Mouse (Mus musculus): Measurements from ENCODE around the gene Gm5134. TPM values are rescaled to one million over a fixed set of nuclear protein-coding genes. Genes with fewer than 3 reads are reported as not detected.

Gene Gm5134
- 0.04 and 0.10 TPM in 2 replicates for polyA plus RNA-seq (2012; rRNA removed)

DNA sequence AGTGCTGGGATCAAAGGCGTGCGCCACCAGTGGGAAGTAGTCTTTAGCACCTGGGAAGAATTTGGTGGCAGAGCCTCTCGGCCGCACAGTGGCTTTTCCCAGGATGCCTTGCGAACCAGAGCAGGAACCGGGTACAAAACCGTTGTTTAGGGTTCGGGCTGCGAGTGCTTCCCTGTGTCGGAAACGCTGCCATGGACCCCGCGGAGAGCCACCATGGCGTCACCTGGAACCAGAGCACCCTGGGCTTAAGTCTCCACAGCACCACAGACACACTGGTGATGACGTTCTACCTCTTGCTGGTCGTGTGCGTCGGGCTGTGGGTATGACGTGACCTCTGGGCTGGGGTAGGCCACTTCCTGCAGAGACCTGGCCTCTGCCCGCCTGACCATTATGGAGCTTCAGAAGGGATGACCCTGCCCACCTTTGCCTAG, at the start of gene Gm5134:
Gene Gm5134, plus strand, starts transcription at position 134 of the 431 bp plus-strand sequence.
- no peak for DNase-seq (ENCODE audit: low spot score)

DNA sequence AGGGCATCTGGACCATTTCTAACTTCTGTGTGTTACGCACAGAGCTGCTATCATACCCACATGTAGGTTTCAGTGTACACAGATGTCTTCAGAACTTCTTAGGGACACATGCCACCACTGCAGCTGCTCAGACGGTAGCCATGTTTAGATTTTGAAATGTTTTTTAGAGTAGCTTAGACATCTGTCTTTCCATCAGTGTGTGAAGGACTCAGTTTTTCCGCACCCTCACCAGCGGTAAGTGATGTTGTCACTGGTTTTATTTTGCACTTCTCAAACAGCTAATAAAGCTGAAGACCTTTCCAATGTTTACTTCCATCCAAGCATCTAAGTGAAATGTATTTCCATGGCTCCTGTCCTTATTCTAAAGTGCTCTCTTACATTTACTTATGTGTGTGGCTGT, 47.4 kb upstream of the Gm5134 start:
- DNase-seq (ENCODE audit: low spot score), result no peak

GRCm38 (mm10) chr10:75910698-75911097, 43.6 kb upstream of the Gm5134 start:
- no peak for DNase-seq (ENCODE audit: low spot score)

GRCm38 (mm10) chr10:75913013-75913589, 41.2 kb upstream of the Gm5134 start:
- DNase-seq (ENCODE audit: low spot score), result no peak

GRCm38 (mm10) chr10:75915557-75915956, 38.8 kb upstream of the Gm5134 start:
- no peak for DNase-seq (ENCODE audit: low spot score)

DNA sequence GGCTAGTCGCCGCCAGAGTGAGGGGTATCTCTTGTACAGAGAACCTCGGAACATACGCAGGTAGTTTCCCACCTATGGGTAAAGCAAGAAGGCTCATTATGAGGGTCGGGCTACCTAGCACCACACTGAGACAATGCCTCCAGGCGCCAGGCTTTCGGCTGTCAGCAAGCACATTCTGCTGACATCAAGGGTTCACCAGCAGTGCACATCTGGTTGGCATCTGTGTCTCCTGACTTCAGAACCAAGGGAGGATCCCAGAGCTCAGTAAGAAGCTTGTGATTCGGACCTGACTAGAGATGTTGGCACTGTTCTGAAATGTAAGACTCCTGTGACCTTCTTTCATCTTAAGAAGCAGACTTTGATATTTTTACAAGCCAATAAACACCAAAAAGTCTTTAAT, 37.5 kb upstream of the Gm5134 start:
- DNase-seq (ENCODE audit: low spot score), result no peak

- no peak for DNase-seq (ENCODE audit: low spot score)
These were observed 35.3 kb upstream of the Gm5134 start for GRCm38 (mm10) chr10:75919026-75919425.

- peak; percentile 87 for DNase-seq (ENCODE audit: low spot score)
These were observed 33.1 kb upstream of the Gm5134 start, which contains the start of gene Smarcb1 for GRCm38 (mm10) chr10:75921026-75921725. Smarcb1 (minus strand) TSS chr10:75921617.

GRCm38 (mm10) chr10:75921726-75922560, 32.4 kb upstream of the Gm5134 start:
- no peak for DNase-seq (ENCODE audit: low spot score)

DNA sequence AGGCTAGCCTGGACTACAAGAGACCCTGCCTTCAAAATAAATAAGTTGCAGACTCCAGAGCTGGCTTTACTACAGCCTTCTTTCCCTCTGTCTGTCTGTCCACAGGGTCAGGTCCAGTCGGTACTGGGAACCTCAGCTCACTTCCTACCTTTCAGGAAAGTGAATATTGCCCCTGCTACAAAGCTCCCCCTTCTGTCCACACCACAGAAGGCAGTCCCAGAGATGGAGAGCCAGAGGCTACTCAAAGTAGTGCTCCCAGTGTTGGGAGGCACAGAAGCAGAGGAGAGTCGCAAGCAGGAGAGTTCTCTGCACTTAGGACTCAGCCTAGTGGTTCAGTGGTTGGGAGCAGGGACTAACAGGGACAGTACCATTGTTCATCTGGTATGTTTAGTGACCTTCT, 30.0 kb upstream of the Gm5134 start:
- DNase-seq (ENCODE audit: low spot score), result no peak

DNA sequence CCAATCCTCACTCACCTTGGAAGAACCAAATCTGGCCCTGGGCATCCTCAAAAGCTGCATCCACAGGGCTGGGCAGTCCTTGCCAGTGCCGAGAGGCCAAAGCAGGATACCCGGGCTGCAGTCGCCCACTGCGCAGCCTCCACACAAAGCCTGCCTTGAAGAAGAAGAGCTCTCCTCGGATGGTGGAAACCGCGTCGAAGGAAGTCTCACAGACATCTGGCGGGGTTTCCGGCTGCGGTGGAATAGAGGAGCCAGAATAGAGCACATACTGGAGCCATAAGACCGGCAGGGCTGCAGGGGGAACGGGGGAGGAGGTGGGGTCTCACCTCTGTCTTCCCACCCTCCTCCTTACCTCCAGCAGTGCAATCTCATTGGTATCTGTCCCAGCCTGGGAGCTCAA, 27.9 kb upstream of the Gm5134 start:
- no peak for DNase-seq (ENCODE audit: low spot score)

GRCm38 (mm10) chr10:75930304-75930703, 24.0 kb upstream of the Gm5134 start:
- no peak for DNase-seq (ENCODE audit: low spot score)

DNA sequence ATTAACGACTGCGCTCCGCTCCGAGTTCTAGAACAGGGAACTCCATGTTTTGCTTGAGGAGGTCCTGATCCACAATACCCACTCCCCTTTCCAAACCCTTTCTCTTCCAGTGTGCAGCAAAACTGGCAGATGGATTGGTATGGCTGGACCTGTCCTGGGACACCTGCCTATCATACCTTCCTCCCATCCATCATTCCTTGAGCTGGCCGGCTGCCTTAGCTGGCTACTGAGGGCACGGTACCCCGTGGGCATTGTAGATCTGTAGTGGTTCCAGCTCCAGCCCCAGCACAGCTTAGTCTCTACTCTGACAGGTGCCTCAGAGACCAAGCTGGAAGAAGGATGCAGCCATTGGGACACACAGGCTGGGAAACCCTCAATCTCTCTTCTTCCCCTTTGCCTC, 23.0 kb upstream of the Gm5134 start:
- no peak for DNase-seq (ENCODE audit: low spot score)

- peak; percentile 58 for DNase-seq (ENCODE audit: low spot score)
These were observed 22.1 kb upstream of the Gm5134 start for GRCm38 (mm10) chr10:75932081-75932678.

DNA sequence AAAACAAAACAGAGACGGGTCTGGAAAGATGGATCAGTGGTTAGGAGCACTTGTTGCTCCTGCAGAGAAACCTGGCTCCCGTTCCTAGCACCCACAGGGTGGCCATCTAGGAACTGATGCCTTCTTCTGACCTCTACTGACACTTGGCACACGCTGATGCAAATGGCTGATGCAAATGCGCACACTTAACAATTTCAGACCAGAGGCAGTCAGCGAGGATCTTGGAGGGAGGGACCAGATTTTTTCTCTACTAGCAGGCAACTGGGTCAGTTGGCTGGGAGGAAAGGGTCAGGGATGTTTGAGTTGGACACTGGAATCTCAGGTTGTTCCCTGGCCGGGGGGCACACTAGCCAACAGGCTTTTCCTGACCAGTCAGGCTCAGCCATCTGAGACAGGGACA, 21.4 kb upstream of the Gm5134 start, which contains the start of gene Chchd10:
Gene Chchd10, plus strand, starts transcription at position 240 of the 400 bp plus-strand sequence.
- no peak for DNase-seq (ENCODE audit: low spot score)

DNA sequence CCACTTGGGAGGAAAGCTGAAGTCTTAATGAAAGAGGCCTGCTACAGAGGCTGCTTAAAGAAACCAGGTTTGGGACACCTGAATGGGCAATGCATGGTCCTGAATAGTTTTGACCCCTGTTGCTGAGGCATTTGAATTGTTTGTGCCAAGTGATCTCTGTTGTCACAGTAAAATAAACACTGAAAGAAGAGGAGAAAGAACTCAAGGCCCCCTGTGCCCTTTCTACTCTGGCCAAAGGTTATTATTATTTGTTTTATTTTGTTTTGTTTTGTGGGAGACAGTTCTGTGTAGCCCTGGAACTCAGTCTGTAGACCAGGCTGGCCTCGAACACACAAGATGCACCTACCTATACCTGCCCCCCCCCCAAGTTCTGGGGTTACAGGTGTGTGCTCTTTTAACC, 19.3 kb upstream of the Gm5134 start:
- no peak for DNase-seq (ENCODE audit: low spot score)

DNA sequence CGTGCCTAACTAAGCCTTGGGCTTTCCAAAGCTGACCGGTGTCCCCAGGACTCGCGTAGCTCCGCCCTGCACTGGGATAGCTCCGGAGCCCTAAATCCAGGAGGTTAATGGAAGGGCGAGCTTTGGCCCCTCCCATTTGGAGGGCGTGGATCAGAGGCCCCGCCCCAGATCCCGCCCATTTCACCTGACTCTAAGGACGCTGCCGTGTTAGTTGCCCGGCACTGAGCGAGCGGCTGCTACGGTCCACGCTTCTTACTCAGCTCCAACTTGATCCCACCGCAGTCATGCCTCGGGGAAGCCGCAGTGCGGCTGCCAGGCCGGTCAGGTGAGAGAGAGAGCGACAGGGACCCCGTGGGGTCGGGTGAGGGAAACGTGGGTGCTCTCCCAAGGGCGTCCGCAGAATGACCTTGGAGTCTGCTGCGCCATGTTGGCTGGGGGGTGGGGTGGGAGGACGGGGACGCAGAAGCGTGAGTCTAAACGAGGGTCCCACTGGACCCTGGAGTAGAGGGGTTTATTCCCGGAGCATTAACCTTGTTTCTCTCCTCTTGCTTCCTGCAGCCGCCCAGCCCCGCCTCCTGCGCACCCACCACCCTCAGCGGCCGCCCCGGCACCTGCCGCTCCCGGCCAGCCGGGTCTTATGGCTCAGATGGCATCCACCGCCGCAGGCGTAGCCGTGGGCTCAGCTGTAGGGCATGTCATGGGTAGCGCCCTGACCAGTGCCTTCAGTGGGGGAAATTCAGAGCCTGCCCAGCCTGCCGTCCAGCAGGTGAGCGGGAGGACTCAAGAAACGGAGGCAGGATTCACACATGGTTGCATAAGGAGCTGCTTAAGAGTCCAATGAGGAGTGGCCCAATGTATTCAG, 18.4 kb upstream of the Gm5134 start, which contains the start of gene Mmp11:
Gene Mmp11, minus strand, starts transcription at position 817 of the 862 bp plus-strand sequence.
- peak; percentile 56 for DNase-seq (ENCODE audit: low spot score)

DNA sequence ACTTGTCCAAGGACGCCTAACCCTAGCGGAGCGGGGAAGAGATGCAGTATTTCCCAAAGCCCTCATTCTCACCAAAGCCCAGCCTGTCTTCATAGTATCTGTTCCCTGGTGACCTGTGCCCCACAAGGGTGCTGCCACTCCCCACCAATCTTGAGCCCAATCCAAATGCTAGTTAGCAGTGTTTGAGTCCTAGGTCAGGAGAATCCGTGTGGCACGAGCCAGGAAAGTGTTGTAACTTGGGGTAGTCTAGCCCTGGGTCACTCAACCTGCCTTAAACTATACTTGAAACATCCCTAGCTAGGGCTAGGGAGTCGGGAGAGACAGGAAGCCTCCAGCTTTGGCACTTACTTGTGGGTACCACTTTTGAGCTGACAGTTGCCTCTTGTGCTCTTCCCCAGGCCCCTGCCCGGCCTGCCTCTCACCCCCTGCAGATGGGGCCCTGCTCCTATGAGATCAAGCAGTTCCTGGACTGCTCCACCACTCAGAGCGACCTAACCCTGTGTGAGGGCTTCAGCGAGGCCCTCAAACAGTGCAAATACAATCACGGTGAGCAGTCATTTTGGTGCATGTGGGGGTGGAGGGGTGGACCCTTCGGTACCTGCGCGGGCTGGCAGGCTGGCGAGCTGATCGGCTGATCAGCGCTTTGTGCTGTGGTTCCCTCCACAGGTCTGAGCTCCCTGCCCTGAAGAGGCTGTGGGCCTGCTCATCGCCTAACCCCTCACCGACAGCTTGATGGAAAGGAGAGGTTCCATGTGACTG, 17.2 kb upstream of the Gm5134 start:
- no peak for DNase-seq (ENCODE audit: low spot score)

DNA sequence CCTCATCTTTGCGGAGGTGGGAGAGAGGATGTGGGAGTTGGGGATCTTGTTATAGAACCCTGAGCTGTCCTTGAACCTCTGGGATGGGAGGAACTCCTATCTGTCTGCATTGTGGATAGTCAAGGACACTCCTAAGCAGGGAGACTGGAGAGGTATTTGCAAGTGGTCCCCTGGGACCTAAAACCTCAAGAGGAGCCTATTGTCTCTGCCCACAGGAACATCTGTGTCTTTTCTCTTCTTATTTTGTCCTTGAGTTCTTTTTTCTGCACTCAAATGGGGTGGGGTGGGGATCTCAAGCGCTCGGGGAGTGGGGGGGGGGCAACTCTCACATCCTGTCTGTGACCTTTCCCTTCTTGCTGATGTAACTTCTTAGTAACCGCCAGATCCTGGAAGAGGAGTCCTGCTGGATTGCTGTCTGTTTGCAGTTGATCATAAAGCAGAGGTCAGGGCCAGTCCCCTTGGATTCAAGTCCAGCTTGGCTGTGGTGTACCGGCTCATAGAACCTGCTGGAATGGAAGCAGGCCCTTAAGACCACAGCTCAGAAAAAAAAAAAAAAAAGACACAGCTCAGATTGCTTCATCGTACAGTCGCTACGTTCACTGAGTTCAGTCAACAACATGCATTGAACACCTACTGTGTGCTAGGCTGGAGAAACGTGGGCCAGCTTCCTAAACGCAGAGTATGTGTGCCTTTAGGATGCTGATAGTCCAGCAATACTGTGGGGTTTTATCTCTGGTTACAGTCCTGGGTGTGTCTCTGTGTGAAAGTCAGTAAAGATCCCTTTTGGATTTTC, 16.3 kb upstream of the Gm5134 start:
- DNase-seq (ENCODE audit: low spot score), result no peak
